Mouse (Mus musculus): ENCODE data around the gene Bdp1.

- TF ChIP-seq POLR2A (IDR thresholded peaks at IDR 0.05; ENCODE audit: borderline replicate concordance, extremely low read depth, insufficient read depth, insufficient read length, poor library complexity, severe bottlenecking): no peak
- TF ChIP-seq CTCF (IDR thresholded peaks at IDR 0.05; ENCODE audit: borderline replicate concordance, extremely low read depth, insufficient read depth, insufficient read length): no peak
Measured at GRCm38 (mm10) chr13:100071473-100071872, 32.4 kb downstream of the Bdp1 start.

Measured in brain, embryonic 14.5 days (tissue).